Mouse (Mus musculus): ENCODE results near the gene Trmo.

Gene Trmo

DNA sequence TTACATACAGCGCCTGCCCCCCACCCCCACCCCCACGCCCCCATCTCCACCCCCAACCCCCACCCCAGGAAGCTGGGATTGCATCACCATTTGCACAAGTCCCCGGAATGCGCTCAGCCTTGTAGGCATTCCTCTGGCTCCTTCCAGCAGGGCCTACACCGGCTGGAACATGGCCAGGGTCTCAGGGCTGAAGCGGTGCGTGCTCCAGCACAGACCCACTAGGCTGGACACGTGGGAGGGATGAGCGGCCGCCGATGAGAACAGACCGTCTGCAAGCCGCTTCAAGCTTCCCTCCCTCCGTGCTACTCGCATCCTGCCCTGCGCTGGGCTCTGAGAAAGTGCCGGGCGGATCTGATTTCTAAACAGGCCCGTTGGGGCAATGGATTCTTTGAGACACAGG lies 18.2 kb downstream of the Trmo start:
- DNase-seq (ENCODE audit: low spot score in 2 of 2): no peak

DNA sequence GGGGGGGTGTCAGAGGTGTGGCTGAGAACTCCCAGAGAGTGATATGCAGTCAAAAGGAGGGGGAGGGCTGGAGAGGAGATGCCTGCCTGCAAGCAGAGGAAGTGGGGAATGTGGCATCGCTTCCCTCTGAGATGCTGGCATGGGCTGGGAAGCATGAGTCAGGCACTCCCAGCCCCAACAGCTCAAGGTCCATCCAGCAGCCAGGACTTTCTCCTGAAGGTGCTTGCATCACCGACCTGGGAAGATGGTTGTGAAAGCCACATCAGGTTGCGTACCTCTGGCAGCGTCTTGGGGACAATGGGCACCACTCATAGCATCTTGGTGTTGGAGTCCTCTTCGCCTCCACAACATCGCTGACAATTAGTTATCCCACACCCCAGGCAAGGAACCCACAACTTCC lies 18.8 kb downstream of the Trmo start:
- no peak for DNase-seq (ENCODE audit: low spot score in 2 of 2)

DNA sequence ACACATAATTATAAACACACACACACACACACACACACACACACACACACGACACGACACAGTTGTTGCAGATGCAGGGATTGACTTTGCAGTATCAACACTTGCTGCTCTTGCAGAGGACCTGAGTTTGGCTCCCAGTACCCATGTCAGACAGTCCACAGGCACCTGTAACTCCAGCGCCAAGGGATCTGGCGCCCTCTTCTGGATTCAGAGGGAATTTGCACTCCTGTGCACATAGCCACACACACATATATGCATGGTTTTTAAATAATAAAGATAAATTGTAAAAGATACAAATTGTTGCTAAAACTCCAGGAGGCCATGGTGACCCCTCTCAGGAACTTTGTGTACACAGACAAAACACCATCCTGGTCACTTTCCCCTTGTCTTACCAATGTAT lies 20.2 kb downstream of the Trmo start:
- no peak for DNase-seq (ENCODE audit: low spot score in 2 of 2)

GRCm38 (mm10) chr4:46367487-46367959 lies 21.7 kb downstream of the Trmo start:
- no peak for DNase-seq (ENCODE audit: low spot score in 2 of 2)

DNA sequence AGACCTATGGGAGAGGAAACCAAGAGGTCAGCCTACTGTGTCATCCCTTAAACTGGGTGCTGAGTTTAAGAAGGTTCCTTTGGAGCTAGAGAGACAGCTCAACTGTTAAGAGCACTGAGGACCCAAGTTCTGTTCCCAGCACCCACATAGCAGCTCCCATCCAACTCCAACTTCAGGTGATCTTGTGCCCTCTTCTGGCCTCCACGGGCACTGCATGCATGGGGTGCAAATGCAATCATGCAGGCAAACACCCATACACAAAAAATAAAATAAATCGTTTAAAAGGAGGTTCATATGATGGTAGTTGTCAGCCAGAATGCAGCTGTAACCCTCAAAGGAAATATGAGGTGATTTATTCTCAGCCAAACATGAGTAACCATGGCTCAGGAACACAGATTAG lies 24.9 kb downstream of the Trmo start:
- no peak for DNase-seq (ENCODE audit: low spot score in 2 of 2)

DNA sequence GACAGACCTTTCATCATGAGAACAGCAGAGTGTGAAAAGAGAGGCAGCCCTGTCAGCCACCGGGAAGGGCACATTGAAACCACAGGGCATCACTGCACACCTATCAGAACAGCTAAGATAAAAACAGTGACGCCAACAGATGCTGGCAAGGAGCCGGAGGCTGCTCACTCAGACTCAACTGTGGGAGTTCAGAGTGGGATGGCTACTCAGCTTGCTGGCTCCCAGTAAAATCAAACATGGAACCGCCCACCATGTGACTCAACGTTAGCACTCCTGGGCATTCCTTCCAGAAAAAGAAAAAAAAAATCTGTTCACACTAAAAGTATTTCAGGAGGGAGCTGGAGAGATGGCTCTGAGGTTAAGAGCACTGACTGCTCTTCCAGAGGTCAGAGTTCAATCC lies 28.0 kb downstream of the Trmo start:
- peak; percentile 29 to 51 for DNase-seq (ENCODE audit: low spot score in 2 of 2)

GRCm38 (mm10) chr4:46359539-46360253 lies 29.5 kb downstream of the Trmo start:
- no peak for DNase-seq (ENCODE audit: low spot score in 2 of 2)

GRCm38 (mm10) chr4:46356351-46357133 lies 32.7 kb downstream of the Trmo start:
- peak; percentile 23 to 29 for DNase-seq (ENCODE audit: low spot score in 2 of 2)

DNA sequence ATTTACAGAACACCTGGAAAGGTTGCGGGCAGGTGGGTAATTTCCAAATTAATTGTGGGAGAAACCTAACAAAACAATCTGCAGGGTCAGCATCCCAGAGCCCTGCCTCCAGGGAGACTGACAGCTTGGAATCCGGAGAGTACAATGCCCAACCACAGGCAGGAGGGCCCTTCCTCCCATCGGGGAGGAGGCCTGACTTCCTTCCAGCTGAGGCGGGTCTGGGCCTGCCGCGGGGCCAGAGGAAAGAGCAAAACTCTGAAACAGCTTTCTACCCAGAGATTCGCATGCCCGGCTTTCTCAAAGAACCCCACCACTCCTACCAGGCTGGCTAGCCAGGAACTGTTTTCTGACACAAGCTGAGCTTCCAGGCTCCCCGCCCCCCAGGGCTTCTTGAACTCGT lies 36.2 kb downstream of the Trmo start:
- no peak for DNase-seq (ENCODE audit: low spot score in 2 of 2)

GRCm38 (mm10) chr4:46349530-46349929 lies 39.7 kb downstream of the Trmo start:
- DNase-seq (ENCODE audit: low spot score in 2 of 2): no peak

GRCm38 (mm10) chr4:46348897-46349296 lies 40.3 kb downstream of the Trmo start:
- no peak for DNase-seq (ENCODE audit: low spot score in 2 of 2)

GRCm38 (mm10) chr4:46347580-46348515 lies 41.4 kb downstream of the Trmo start:
- DNase-seq (ENCODE audit: low spot score in 2 of 2): no peak

DNA sequence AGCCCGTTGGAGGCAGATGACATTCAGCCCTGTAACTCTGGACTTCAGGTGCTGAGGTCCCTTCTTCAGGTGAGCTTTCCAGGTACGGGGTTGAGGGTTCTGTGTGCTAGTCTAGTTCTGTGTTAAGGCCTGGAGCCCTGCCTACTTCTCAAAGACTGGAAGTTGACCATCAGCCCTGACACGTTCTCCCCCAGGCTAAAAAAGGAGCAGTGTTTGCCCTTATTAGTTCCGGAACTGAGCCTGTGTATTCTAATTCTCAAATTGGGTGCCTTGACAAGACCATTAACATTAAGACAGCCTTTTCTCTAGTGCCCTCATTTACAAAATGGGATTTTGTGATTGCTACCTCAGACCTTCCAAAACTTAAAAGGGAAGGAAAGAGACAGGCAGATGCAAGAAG lies 42.1 kb downstream of the Trmo start:
- DNase-seq (ENCODE audit: low spot score in 2 of 2): no peak

GRCm38 (mm10) chr4:46346221-46346620 lies 43.0 kb downstream of the Trmo start:
- DNase-seq (ENCODE audit: low spot score in 2 of 2): no peak

GRCm38 (mm10) chr4:46345773-46346100 lies 43.5 kb downstream of the Trmo start:
- DNase-seq (ENCODE audit: low spot score in 2 of 2): no peak

GRCm38 (mm10) chr4:46345056-46345772 lies 44.0 kb downstream of the Trmo start:
- no peak for DNase-seq (ENCODE audit: low spot score in 2 of 2)

- no peak for DNase-seq (ENCODE audit: low spot score in 2 of 2)
Observed at GRCm38 (mm10) chr4:46344288-46344687, 44.9 kb downstream of the Trmo start.

- no peak for DNase-seq (ENCODE audit: low spot score in 2 of 2)
Observed at GRCm38 (mm10) chr4:46343596-46344260, 45.5 kb downstream of the Trmo start, which contains the start of gene Foxe1. TSS of gene Foxe1 (plus strand) at chr4:46343609.

DNA sequence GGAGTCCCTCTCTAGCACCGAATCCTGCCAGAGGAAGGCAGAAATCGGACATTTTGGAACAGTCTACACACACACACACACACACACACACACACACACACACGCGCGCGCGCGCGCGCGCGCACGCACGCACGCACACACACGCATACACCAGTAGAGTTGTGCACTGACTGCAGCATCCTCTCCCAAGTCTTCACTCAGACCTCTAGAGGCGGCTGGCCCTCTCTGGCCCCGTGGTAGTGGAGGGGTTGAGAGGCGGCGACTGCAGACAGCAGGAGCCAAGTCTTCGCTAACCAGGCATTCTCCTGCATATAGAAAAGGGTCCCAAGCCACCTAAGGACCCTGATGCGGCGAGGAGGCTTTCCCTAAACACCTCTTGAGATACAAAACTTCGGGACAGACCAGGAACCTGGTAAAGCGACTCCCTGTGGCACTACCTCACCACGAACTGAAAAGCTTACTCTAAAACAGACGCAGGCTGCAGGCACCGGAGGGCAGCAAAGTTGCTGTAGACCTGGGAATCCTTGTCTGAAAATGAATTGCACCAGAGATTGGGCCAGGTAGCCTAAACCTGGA lies 46.4 kb downstream of the Trmo start:
- DNase-seq (ENCODE audit: low spot score in 2 of 2): no peak

DNA sequence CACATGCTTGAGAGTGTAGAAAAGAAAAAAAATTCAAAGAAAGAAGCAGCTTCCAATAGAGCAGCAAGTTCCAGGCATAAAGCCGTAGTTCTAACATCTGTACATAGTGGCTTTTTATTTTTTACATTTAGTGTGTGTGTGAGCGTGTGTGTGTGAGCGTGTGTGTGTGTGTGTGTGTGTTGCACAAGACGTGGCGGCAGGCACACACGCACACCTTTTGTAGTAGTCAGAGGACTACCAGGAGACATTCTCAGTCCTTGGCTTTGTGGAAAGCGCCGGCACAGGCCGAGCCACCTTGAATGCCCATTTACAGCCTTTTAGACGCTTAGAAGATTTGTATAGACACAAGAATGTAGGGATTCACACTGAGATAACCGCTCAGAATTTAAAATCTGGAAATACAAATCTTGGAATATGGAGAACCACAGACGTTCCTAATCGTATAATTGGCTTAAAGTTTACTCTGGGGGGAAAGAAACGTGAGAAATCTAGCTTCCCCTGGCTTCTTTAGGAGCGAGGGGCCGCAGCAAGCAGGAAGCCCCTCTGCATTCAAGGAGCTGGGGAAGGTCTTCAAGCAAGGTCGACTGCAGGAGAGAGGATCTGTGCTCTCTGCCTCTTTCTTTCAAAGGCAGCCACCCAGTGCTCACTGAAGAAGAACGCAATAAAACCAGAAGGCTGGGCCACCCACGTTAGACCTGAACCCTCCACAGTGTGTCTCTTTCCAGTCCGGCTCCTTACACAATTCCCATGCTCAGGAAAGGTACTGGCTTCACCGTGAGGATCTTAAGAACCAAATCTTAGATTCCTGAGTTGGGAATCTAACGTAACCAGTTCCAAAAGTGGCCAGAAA lies 47.2 kb downstream of the Trmo start:
- DNase-seq (ENCODE audit: low spot score in 2 of 2): no peak

Data from frontal cortex, postnatal 25 days (tissue).